Mouse (Mus musculus) frontal cortex, postnatal 25 days (tissue): ENCODE measurements around the gene Rusc2.
A peak's percentile ranks its signal among the peaks of the same experiment; 100 is the strongest.

Source experiments
- DNase-seq, 2 experiments: peaks; one replicate each; pipeline ENCODE4 v3.0.0; 2022; ENCODE audit warnings: low spot score in 2 of 2

Gene Rusc2

GRCm38 (mm10) chr4:43381408-43382154 is at the start of gene Rusc2:
Gene Rusc2, plus strand, starts transcription at chr4:43381979.
- DNase-seq, result peak; percentile 87 to 90

- no peak for DNase-seq
These were observed 47.0 kb upstream of the Rusc2 start for GRCm38 (mm10) chr4:43334771-43335170.

- no peak for DNase-seq
These were observed 45.6 kb upstream of the Rusc2 start for GRCm38 (mm10) chr4:43336176-43336575.

- DNase-seq, result no peak
These were observed 41.5 kb upstream of the Rusc2 start for GRCm38 (mm10) chr4:43340096-43340804.

- no peak for DNase-seq
These were observed 40.4 kb upstream of the Rusc2 start for GRCm38 (mm10) chr4:43341276-43341891.

- DNase-seq, result no peak
These were observed 39.3 kb upstream of the Rusc2 start for GRCm38 (mm10) chr4:43342443-43342842.

GRCm38 (mm10) chr4:43344932-43345331 is 36.8 kb upstream of the Rusc2 start:
- no peak for DNase-seq

GRCm38 (mm10) chr4:43349206-43349605 is 32.6 kb upstream of the Rusc2 start:
- DNase-seq, result no peak

GRCm38 (mm10) chr4:43350038-43350560 is 31.7 kb upstream of the Rusc2 start:
- DNase-seq, result no peak

GRCm38 (mm10) chr4:43353662-43354061 is 28.1 kb upstream of the Rusc2 start:
- DNase-seq, result no peak

- no peak for DNase-seq
These were observed 16.7 kb upstream of the Rusc2 start for GRCm38 (mm10) chr4:43364914-43365560.

- DNase-seq, result no peak
These were observed 14.5 kb upstream of the Rusc2 start for GRCm38 (mm10) chr4:43367295-43367694.

- DNase-seq, result no peak
These were observed 14.0 kb upstream of the Rusc2 start for GRCm38 (mm10) chr4:43367787-43368186.

- DNase-seq, result no peak
These were observed 10.4 kb upstream of the Rusc2 start for GRCm38 (mm10) chr4:43371406-43371805.

- DNase-seq, result no peak
These were observed 9.6 kb upstream of the Rusc2 start for GRCm38 (mm10) chr4:43372155-43372554.

- no peak for DNase-seq
These were observed 7.5 kb upstream of the Rusc2 start for GRCm38 (mm10) chr4:43374266-43374665.

- no peak for DNase-seq
These were observed 2.2 kb upstream of the Rusc2 start for GRCm38 (mm10) chr4:43379601-43380000.

- DNase-seq, result no peak
These were observed 828 bp upstream of the Rusc2 start for GRCm38 (mm10) chr4:43380951-43381350.

GRCm38 (mm10) chr4:43382155-43383020 is 609 bp downstream of the Rusc2 start:
- no peak for DNase-seq

- DNase-seq, result no peak
These were observed 1.7 kb downstream of the Rusc2 start for GRCm38 (mm10) chr4:43383246-43384082.
